Mouse (Mus musculus) forebrain, embryonic 15.5 days (tissue): ENCODE measurements around the gene Sept5. TPM values are rescaled to one million over a fixed set of nuclear protein-coding genes. Genes with fewer than 3 reads are reported as not detected.

Source experiments
- ATAC-seq: fragments of 200-750 bp; cut with Nextera tagmentation; replicated peaks from 2 replicates; pipeline ENCODE4 v1.8.0; 2017; ENCODE audit warnings: mild to moderate bottlenecking, moderate TSS enrichment, moderate library complexity
- H3K27ac ChIP-seq: fragments of 300-500 bp; sonication (generic); replicated peaks from 2 replicates; pipeline ENCODE4 v1.5.1; 2015; ENCODE audit warnings: mild to moderate bottlenecking, inconsistent platforms
- H3K27me3 ChIP-seq: fragments of 300-500 bp; sonication (generic); 2 replicates; pipeline ENCODE4 v1.6.1; 2015; ENCODE audit warnings: inconsistent platforms
- H3K36me3 ChIP-seq: fragments of 300-500 bp; sonication (generic); 2 replicates; pipeline ENCODE4 v1.6.1; 2015; ENCODE audit warnings: mild to moderate bottlenecking, inconsistent platforms
- H3K4me1 ChIP-seq: fragments of 300-500 bp; sonication (generic); 2 replicates; pipeline ENCODE4 v1.6.1; 2015; ENCODE audit warnings: inconsistent platforms
- H3K4me2 ChIP-seq: fragments of 300-500 bp; sonication (generic); replicated peaks from 2 replicates; pipeline ENCODE4 v1.6.1; 2015; ENCODE audit warnings: mild to moderate bottlenecking, inconsistent platforms
- H3K4me3 ChIP-seq: fragments of 300-500 bp; sonication (generic); 2 replicates; pipeline ENCODE4 v1.5.1; 2015; ENCODE audit warnings: mild to moderate bottlenecking, inconsistent platforms
- H3K9ac ChIP-seq: fragments of 300-500 bp; sonication (generic); replicated peaks from 2 replicates; pipeline ENCODE4 v1.6.1; 2015; ENCODE audit warnings: mild to moderate bottlenecking, inconsistent platforms
- H3K9me3 ChIP-seq: fragments of 300-500 bp; sonication (generic); 2 replicates; pipeline ENCODE4 v1.6.1; 2016; ENCODE audit warnings: inconsistent platforms
- WGBS: fragments of 180-500 bp; shearing (Covaris S2); methylation state at CpG from one replicate; pipeline ENCODE4 v1.1.7; 2015; ENCODE audit warnings: mixed read lengths; 5-methylcytosine and 5-hydroxymethylcytosine counted together
- polyA plus RNA-seq: library from polyadenylated mRNA; unstranded; fragments of >200 nt; fragmentation: Nextera tagmentation; extraction: Ambion mirVana; gene quantifications from 2 replicates; pipeline ENCODE4 v1.2.1, GENCODE M21; 2015

Gene Sept5
- polyA plus RNA-seq, 1 experiment from 2014 or later = 203 TPM

GRCm38 (mm10) chr16:18628948-18629340 is 810 bp downstream of the Sept5 start:
- Histone ChIP-seq H3K4me2 (peak overlapping the region; percentile 87), H3K36me3 (peaks cover 14% of the 10 kb centered on the region), H3K4me3 (peak overlapping the region; percentile 87), H3K27ac (peak overlapping the region; percentile 79), H3K9ac (peak overlapping the region; percentile 96), H3K27me3 (peaks cover 21% of the 10 kb centered on the region), H3K9me3 (no peaks in the 10 kb centered on the region), H3K4me1 (peaks cover 43% of the 10 kb centered on the region)
- ATAC-seq = no peak
- 23% methylated on average over 2 of the region's 2 CpGs for WGBS

GRCm38 (mm10) chr16:18628206-18628947 is 1.4 kb downstream of the Sept5 start:
- peak overlapping the region; percentile 87 for H3K4me2 ChIP-seq
- ATAC-seq = peak; percentile 6; the same call in 1 of the 2 replicates
- H3K36me3 ChIP-seq = peaks cover 20% of the 10 kb centered on the region
- H3K27me3 ChIP-seq = peaks cover 27% of the 10 kb centered on the region
- H3K9me3 ChIP-seq = no peaks in the 10 kb centered on the region
- peak overlapping the region; percentile 96 for H3K9ac ChIP-seq
- 54% methylated on average over 7 of the region's 7 CpGs for WGBS
- peaks cover 43% of the 10 kb centered on the region for H3K4me1 ChIP-seq
- H3K27ac ChIP-seq = peak overlapping the region; percentile 79
- H3K4me3 ChIP-seq = peak overlapping the region; percentile 87

- Histone ChIP-seq H3K27me3 (peaks cover 39% of the 10 kb centered on the region), H3K27ac (no peak overlapping the region), H3K9me3 (no peaks in the 10 kb centered on the region), H3K4me2 (peak overlapping the region; percentile 87), H3K36me3 (peaks cover 31% of the 10 kb centered on the region), H3K4me1 (peaks cover 43% of the 10 kb centered on the region), H3K4me3 (peak overlapping the region; percentile 87), H3K9ac (no peak overlapping the region)
- ATAC-seq = no peak
- 56% methylated on average over 3 of the region's 3 CpGs for WGBS
These were observed 2.6 kb downstream of the Sept5 start for GRCm38 (mm10) chr16:18627163-18627562.

GRCm38 (mm10) chr16:18626376-18626878 is 3.3 kb downstream of the Sept5 start, which contains the start of gene Gm49601:
Gene Gm49601 (minus strand): TSS chr16:18626427.
- ATAC-seq = peak; percentile 24

GRCm38 (mm10) chr16:18625791-18626311 is 3.9 kb downstream of the Sept5 start:
- ATAC-seq = no peak
- H3K4me3 ChIP-seq = peak overlapping the region; percentile 87
- no peaks in the 10 kb centered on the region for H3K9me3 ChIP-seq
- peaks cover 52% of the 10 kb centered on the region for H3K4me1 ChIP-seq
- peaks cover 52% of the 10 kb centered on the region for H3K27me3 ChIP-seq
- H3K4me2 ChIP-seq = peak overlapping the region; percentile 87
- H3K36me3 ChIP-seq = peaks cover 35% of the 10 kb centered on the region
- H3K27ac ChIP-seq = no peak overlapping the region
- peak overlapping the region; percentile 53 for H3K9ac ChIP-seq
- 13% methylated on average over 26 of the region's 26 CpGs for WGBS

More at GRCm38 (mm10) chr16:18626376-18626878, 3.3 kb downstream of the Sept5 start, which contains the start of gene Gm49601:
- no peak within 1 kb of the TSS for H3K27ac ChIP-seq
- H3K9me3 ChIP-seq = no peaks in the 10 kb centered on the region
- peak within 1 kb of the TSS; percentile 87 for H3K4me3 ChIP-seq
- peaks cover 47% of the 10 kb centered on the region for H3K27me3 ChIP-seq
- under 1% methylated on average over 65 of the region's 65 CpGs for WGBS
- H3K4me2 ChIP-seq = peak within 1 kb of the TSS; percentile 87
- H3K4me1 ChIP-seq = peaks cover 46% of the 10 kb centered on the region
- H3K36me3 ChIP-seq = peaks cover 35% of the 10 kb centered on the region
- peak within 1 kb of the TSS; percentile 53 for H3K9ac ChIP-seq

- no peak for ATAC-seq
- Histone ChIP-seq H3K4me2 (no peak overlapping the region), H3K9me3 (no peaks in the 10 kb centered on the region), H3K9ac (no peak overlapping the region), H3K4me1 (peaks cover 56% of the 10 kb centered on the region), H3K36me3 (peaks cover 37% of the 10 kb centered on the region), H3K4me3 (no peak overlapping the region), H3K27me3 (peaks cover 60% of the 10 kb centered on the region), H3K27ac (no peak overlapping the region)
- 45% methylated on average over 14 of the region's 14 CpGs for WGBS
These were observed 4.7 kb downstream of the Sept5 start for GRCm38 (mm10) chr16:18625097-18625496.

- H3K9me3 ChIP-seq = no peaks in the 10 kb centered on the region
- ATAC-seq = no peak
- peaks cover 56% of the 10 kb centered on the region for H3K4me1 ChIP-seq
- 44% methylated on average over 15 of the region's 15 CpGs for WGBS
- no peak overlapping the region for H3K9ac ChIP-seq
- peaks cover 65% of the 10 kb centered on the region for H3K27me3 ChIP-seq
- H3K4me3 ChIP-seq = no peak overlapping the region
- H3K27ac ChIP-seq = no peak overlapping the region
- no peak overlapping the region for H3K4me2 ChIP-seq
- peaks cover 40% of the 10 kb centered on the region for H3K36me3 ChIP-seq
These were observed 5.1 kb downstream of the Sept5 start for GRCm38 (mm10) chr16:18624641-18625040.

- H3K27me3 ChIP-seq = peaks cover 71% of the 10 kb centered on the region
- H3K36me3 ChIP-seq = peaks cover 40% of the 10 kb centered on the region
- no peak overlapping the region for H3K27ac ChIP-seq
- ATAC-seq = no peak
- peaks cover 55% of the 10 kb centered on the region for H3K4me1 ChIP-seq
- no peak overlapping the region for H3K4me3 ChIP-seq
- H3K9ac ChIP-seq = no peak overlapping the region
- no peaks in the 10 kb centered on the region for H3K9me3 ChIP-seq
- H3K4me2 ChIP-seq = no peak overlapping the region
- 40% methylated on average over 15 of the region's 15 CpGs for WGBS
These were observed 5.8 kb downstream of the Sept5 start for GRCm38 (mm10) chr16:18623751-18624540.

- no peak for ATAC-seq
- peaks cover 40% of the 10 kb centered on the region for H3K36me3 ChIP-seq
- WGBS = 42% methylated on average over 29 of the region's 29 CpGs
- H3K4me3 ChIP-seq = no peak overlapping the region
- H3K4me2 ChIP-seq = no peak overlapping the region
- H3K27me3 ChIP-seq = peaks cover 79% of the 10 kb centered on the region
- no peak overlapping the region for H3K9ac ChIP-seq
- H3K27ac ChIP-seq = no peak overlapping the region
- peaks cover 47% of the 10 kb centered on the region for H3K4me1 ChIP-seq
- H3K9me3 ChIP-seq = no peaks in the 10 kb centered on the region
These were observed 6.6 kb downstream of the Sept5 start for GRCm38 (mm10) chr16:18622916-18623750.

GRCm38 (mm10) chr16:18622019-18622418 is 7.7 kb downstream of the Sept5 start, which contains the start of gene Gp1bb:
Gene Gp1bb (minus strand): TSS chr16:18622403.
- H3K27me3 ChIP-seq = peaks cover 79% of the 10 kb centered on the region
- no peak for ATAC-seq
- peak within 1 kb of the TSS; percentile 41 for H3K4me3 ChIP-seq
- peaks cover 40% of the 10 kb centered on the region for H3K36me3 ChIP-seq
- H3K27ac ChIP-seq = no peak within 1 kb of the TSS
- WGBS = 23% methylated on average over 17 of the region's 17 CpGs
- H3K9ac ChIP-seq = peak within 1 kb of the TSS; percentile 33
- H3K4me1 ChIP-seq = peaks cover 40% of the 10 kb centered on the region
- H3K9me3 ChIP-seq = no peaks in the 10 kb centered on the region
- peak within 1 kb of the TSS; percentile 70 for H3K4me2 ChIP-seq

GRCm38 (mm10) chr16:18621362-18622001 is 8.3 kb downstream of the Sept5 start:
- 8% methylated on average over 38 of the region's 38 CpGs for WGBS
- Histone ChIP-seq H3K4me1 (peaks cover 35% of the 10 kb centered on the region), H3K36me3 (peaks cover 40% of the 10 kb centered on the region), H3K27ac (no peak overlapping the region), H3K4me3 (peak overlapping the region; percentile 41), H3K4me2 (peak overlapping the region; percentile 70), H3K27me3 (peaks cover 79% of the 10 kb centered on the region), H3K9ac (peak overlapping the region; percentile 33), H3K9me3 (no peaks in the 10 kb centered on the region)
- ATAC-seq = no peak
